Mouse (Mus musculus): ENCODE data around the gene Cdhr3. TPM values are rescaled to one million over a fixed set of nuclear protein-coding genes. Genes with fewer than 3 reads are reported as not detected.

The Cdhr3 gene
- total and polyA plus RNA-seq, 3 experiments = 0.09 to 1.3 TPM; not detected in 1

GRCm38 (mm10) chr12:33008305-33009110 lies 84.2 kb downstream of the Cdhr3 start:
- Histone ChIP-seq H3K79me2 (replicated peaks; ENCODE audit: control insufficient read depth, extremely low read depth, insufficient read depth, poor library complexity, severe bottlenecking) (no peaks in the 10 kb centered on the region), H3K27me3 (replicated peaks) (no peaks in the 10 kb centered on the region), H3K9ac (ENCODE audit: insufficient read depth, low read depth) (no peak overlapping the region), H3K4me1 (ENCODE audit: control insufficient read depth in 1 of 2, insufficient read depth in 2 of 2) (no peaks in the 10 kb centered on the region; a peak in 1 of 4 replicates), H3K9me3 (replicated peaks; ENCODE audit: low read length) (no peaks in the 10 kb centered on the region), H3K4me3 (replicated peaks in 1 of 3; ENCODE audit: low read depth in 2 of 3, low read length in 2 of 3, poor library complexity in 1 of 3) (no peak overlapping the region), H3K36me3 (replicated peaks in 1 of 2; ENCODE audit: control insufficient read depth in 1 of 2, insufficient read depth in 1 of 2, low read length in 1 of 2) (no peaks in the 10 kb centered on the region), H3K27ac (ENCODE audit: insufficient read depth, low read depth) (no peak overlapping the region), H3K4me2 (ENCODE audit: insufficient read depth, low read depth, poor library complexity, severe bottlenecking) (no peak overlapping the region)
- no peak for DNase-seq (ENCODE audit: extremely low read depth)
- in situ Hi-C loops (cut with MboI; ENCODE audit: low pct_ligation_motif_present, low pct_unique_long_range_greater_than_20kb, low sequenced_read_pairs) (no loop called here), dilution Hi-C loops (cut with MboI; ENCODE audit: extremely low pct_ligation_motif_present, extremely low pct_unique_long_range_greater_than_20kb, low sequenced_read_pairs) (no loop called here)
- no peak for TF ChIP-seq JUN (IDR thresholded peaks at IDR 0.05; ENCODE audit: insufficient read depth, low read depth, low read length)

- in situ Hi-C loops (cut with MboI; ENCODE audit: low pct_ligation_motif_present, low pct_unique_long_range_greater_than_20kb, low sequenced_read_pairs) = no loop called here
- H3K4me3 ChIP-seq (replicated peaks in 1 of 3; ENCODE audit: low read depth in 2 of 3, low read length in 2 of 3, poor library complexity in 1 of 3) = no peak overlapping the region
- no peak overlapping the region for H3K4me2 ChIP-seq (ENCODE audit: insufficient read depth, low read depth, poor library complexity, severe bottlenecking)
- no peaks in the 10 kb centered on the region for H3K36me3 ChIP-seq (replicated peaks in 1 of 2; ENCODE audit: control insufficient read depth in 1 of 2, insufficient read depth in 1 of 2, low read length in 1 of 2)
- no peaks in the 10 kb centered on the region; a peak in 1 of 4 replicates for H3K4me1 ChIP-seq (ENCODE audit: control insufficient read depth in 1 of 2, insufficient read depth in 2 of 2)
- TF ChIP-seq JUND (conservative IDR thresholded peaks at IDR 0.05; ENCODE audit: low read depth, low read length) (no peak), ZMIZ1 (IDR thresholded peaks at IDR 0.05; ENCODE audit: low read depth, low read length) (no peak), MAZ (IDR thresholded peaks at IDR 0.05; ENCODE audit: low read depth, low read length) (no peak), KAT2A (IDR thresholded peaks at IDR 0.05; ENCODE audit: insufficient replicate concordance, low read length) (no peak), POLR2A (IDR thresholded peaks at IDR 0.05; ENCODE audit: low read depth, low read length) (no peak), ZNF384 (IDR thresholded peaks at IDR 0.05; ENCODE audit: low read depth, low read length) (no peak), BHLHE40 (IDR thresholded peaks at IDR 0.05; ENCODE audit: low read depth, low read length) (no peak), SIN3A (IDR thresholded peaks at IDR 0.05; ENCODE audit: low read length) (no peak)
- no peak for DNase-seq (ENCODE audit: extremely low read depth)
- H3K79me2 ChIP-seq (replicated peaks; ENCODE audit: control insufficient read depth, extremely low read depth, insufficient read depth, poor library complexity, severe bottlenecking) = no peaks in the 10 kb centered on the region
- H3K27me3 ChIP-seq (replicated peaks) = no peaks in the 10 kb centered on the region
- dilution Hi-C loops (cut with MboI; ENCODE audit: extremely low pct_ligation_motif_present, extremely low pct_unique_long_range_greater_than_20kb, low sequenced_read_pairs) = no loop called here
- no peak overlapping the region for H3K9ac ChIP-seq (ENCODE audit: insufficient read depth, low read depth)
- no peaks in the 10 kb centered on the region for H3K9me3 ChIP-seq (replicated peaks; ENCODE audit: low read length)
- no peak overlapping the region for H3K27ac ChIP-seq (ENCODE audit: insufficient read depth, low read depth)
Measured at GRCm38 (mm10) chr12:33007176-33007575, 85.5 kb downstream of the Cdhr3 start.

GRCm38 (mm10) chr12:33005858-33006257 lies 86.8 kb downstream of the Cdhr3 start:
- in situ Hi-C loops (cut with MboI; ENCODE audit: low pct_ligation_motif_present, low pct_unique_long_range_greater_than_20kb, low sequenced_read_pairs) = no loop called here
- no peaks in the 10 kb centered on the region for H3K79me2 ChIP-seq (replicated peaks; ENCODE audit: control insufficient read depth, extremely low read depth, insufficient read depth, poor library complexity, severe bottlenecking)
- H3K27me3 ChIP-seq (replicated peaks) = no peaks in the 10 kb centered on the region
- no peaks in the 10 kb centered on the region for H3K36me3 ChIP-seq (replicated peaks in 1 of 2; ENCODE audit: control insufficient read depth in 1 of 2, insufficient read depth in 1 of 2, low read length in 1 of 2)
- no peak overlapping the region for H3K27ac ChIP-seq (ENCODE audit: insufficient read depth, low read depth)
- H3K4me2 ChIP-seq (ENCODE audit: insufficient read depth, low read depth, poor library complexity, severe bottlenecking) = no peak overlapping the region
- TF ChIP-seq MAFK (IDR thresholded peaks at IDR 0.05; ENCODE audit: insufficient replicate concordance, low read length) (no peak), MAZ (IDR thresholded peaks at IDR 0.05; ENCODE audit: low read depth, low read length) (no peak), HCFC1 (IDR thresholded peaks at IDR 0.05; ENCODE audit: low read depth, low read length) (no peak), TBP (conservative IDR thresholded peaks at IDR 0.05; ENCODE audit: low read depth, low read length) (no peak), KAT2A (IDR thresholded peaks at IDR 0.05; ENCODE audit: insufficient replicate concordance, low read length) (no peak), JUN (IDR thresholded peaks at IDR 0.05; ENCODE audit: insufficient read depth, low read depth, low read length) (no peak), ZNF384 (IDR thresholded peaks at IDR 0.05; ENCODE audit: low read depth, low read length) (no peak), GABPA (IDR thresholded peaks at IDR 0.05; ENCODE audit: insufficient replicate concordance, low read depth, low read length) (no peak), UBTF (IDR thresholded peaks at IDR 0.05; ENCODE audit: low read depth, low read length) (no peak), ZKSCAN1 (IDR thresholded peaks at IDR 0.05; ENCODE audit: borderline replicate concordance, low read depth, low read length) (no peak), EP300 (IDR thresholded peaks at IDR 0.05; ENCODE audit: low read length) (no peak), RAD21 (IDR thresholded peaks at IDR 0.05; ENCODE audit: low read depth, low read length) (no peak), NRF1 (IDR thresholded peaks at IDR 0.05; ENCODE audit: low read depth, low read length) (no peak), MXI1 (IDR thresholded peaks at IDR 0.05; ENCODE audit: low read depth, low read length) (no peak), SIN3A (IDR thresholded peaks at IDR 0.05; ENCODE audit: low read length) (no peak), POLR2A (IDR thresholded peaks at IDR 0.05; ENCODE audit: low read depth, low read length) (no peak), RCOR1 (conservative IDR thresholded peaks at IDR 0.05; ENCODE audit: low read depth, low read length) (no peak), ETS1 (conservative IDR thresholded peaks at IDR 0.05; ENCODE audit: low read depth, low read length) (no peak), E2F4 (IDR thresholded peaks at IDR 0.05; ENCODE audit: insufficient replicate concordance, low read depth, low read length) (no peak)
- H3K9ac ChIP-seq (ENCODE audit: insufficient read depth, low read depth) = no peak overlapping the region
- dilution Hi-C loops (cut with MboI; ENCODE audit: extremely low pct_ligation_motif_present, extremely low pct_unique_long_range_greater_than_20kb, low sequenced_read_pairs) = no loop called here
- H3K4me1 ChIP-seq (ENCODE audit: control insufficient read depth in 1 of 2, insufficient read depth in 2 of 2) = peaks cover 0 to 11% of the 10 kb centered on the region in 2 experiments; a peak in 2 of 4 replicates
- DNase-seq (ENCODE audit: extremely low read depth) = no peak
- H3K9me3 ChIP-seq (replicated peaks; ENCODE audit: low read length) = no peaks in the 10 kb centered on the region
- H3K4me3 ChIP-seq (replicated peaks in 1 of 3; ENCODE audit: low read depth in 2 of 3, low read length in 2 of 3, poor library complexity in 1 of 3) = no peak overlapping the region

Data from CH12.LX (cell line).